Mouse (Mus musculus): ENCODE measurements at regions not wholly inside any gene's neighbourhood (a gene's known extent, or its start where the extent isn't known, plus 50 kb on each side); places are given as distances from the start of the nearest gene placed in this dataset.

GRCm38 (mm10) chr14:91463910-91464309, 2426.6 kb downstream of the Pcdh9 start:
- Histone ChIP-seq H3K9me3 (no peaks in the 10 kb centered on the region), H3K4me2 (no peak overlapping the region), H3K9ac (no peak overlapping the region), H3K4me3 (no peak overlapping the region), H3K4me1 (no peaks in the 10 kb centered on the region), H3K27ac (replicated peaks) (no peak overlapping the region), H3K27me3 (replicated peaks) (no peaks in the 10 kb centered on the region), H3K36me3 (no peaks in the 10 kb centered on the region)
- no peak for ATAC-seq (ENCODE audit: extremely low read depth, insufficient number of reproducible peaks, low FRiP score, low TSS enrichment)
- whole genome bisulfite sequencing, result 73% methylated on average over 3 of the region's 3 CpGs

GRCm38 (mm10) chr14:91462671-91463070, 2427.8 kb downstream of the Pcdh9 start:
- no peaks in the 10 kb centered on the region for H3K27me3 ChIP-seq (replicated peaks)
- no peak overlapping the region for H3K4me2 ChIP-seq
- no peak overlapping the region for H3K9ac ChIP-seq
- no peak for ATAC-seq (ENCODE audit: extremely low read depth, insufficient number of reproducible peaks, low FRiP score, low TSS enrichment)
- H3K9me3 ChIP-seq, result no peaks in the 10 kb centered on the region
- H3K4me1 ChIP-seq, result no peaks in the 10 kb centered on the region
- H3K27ac ChIP-seq (replicated peaks), result no peak overlapping the region
- H3K36me3 ChIP-seq, result no peaks in the 10 kb centered on the region
- H3K4me3 ChIP-seq, result no peak overlapping the region
- WGBS, result 71% methylated on average over 2 of the region's 2 CpGs

DNA sequence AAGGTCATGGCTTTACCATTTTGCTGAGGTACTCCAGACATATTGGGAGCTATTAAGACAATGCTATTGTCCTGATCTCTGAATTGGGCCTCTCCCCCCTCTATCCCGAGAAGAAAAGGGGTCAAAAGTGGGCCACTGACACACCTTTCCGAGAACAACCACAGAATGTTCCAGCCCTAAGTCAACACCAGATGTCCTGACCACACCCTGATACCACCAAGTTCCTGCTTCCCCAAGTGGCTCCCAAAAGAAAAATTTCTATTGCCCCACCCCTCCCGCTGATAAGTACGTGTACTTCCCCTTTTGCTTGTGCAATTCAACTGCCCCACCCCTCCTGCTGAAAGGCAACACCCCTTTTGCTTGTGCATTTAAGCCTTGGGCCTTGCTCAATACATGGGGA, 2431.7 kb downstream of the Pcdh9 start:
- H3K9ac ChIP-seq, result no peak overlapping the region
- H3K4me3 ChIP-seq, result no peak overlapping the region
- no peaks in the 10 kb centered on the region for H3K4me1 ChIP-seq
- no peak overlapping the region for H3K4me2 ChIP-seq
- ATAC-seq (ENCODE audit: extremely low read depth, insufficient number of reproducible peaks, low FRiP score, low TSS enrichment), result no peak
- no peaks in the 10 kb centered on the region for H3K9me3 ChIP-seq
- no peaks in the 10 kb centered on the region for H3K27me3 ChIP-seq (replicated peaks)
- WGBS, result 70% methylated on average over 4 of the region's 4 CpGs
- H3K36me3 ChIP-seq, result no peaks in the 10 kb centered on the region
- H3K27ac ChIP-seq (replicated peaks), result no peak overlapping the region

Data from heart, embryonic 13.5 days (tissue).